Mouse (Mus musculus) lung, postnatal 0 days (tissue): ENCODE data around the gene Zmat3.

Experiments used
- CTCF ChIP-seq: IDR thresholded peaks from 2 replicates; pipeline ENCODE4 v1.5.1; 2016; ENCODE audit warnings: antibody characterized with exemption, mild to moderate bottlenecking
- EP300 ChIP-seq: IDR thresholded peaks from 2 replicates; pipeline ENCODE4 v1.6.1; 2016; ENCODE audit warnings: antibody characterized with exemption, mild to moderate bottlenecking, control low read depth

- no peak for TF ChIP-seq CTCF
- no peak for TF ChIP-seq EP300
Observed at GRCm38 (mm10) chr3:32401591-32401990, 35.8 kb upstream of the Zmat3 start.
